Mouse (Mus musculus): ENCODE data around the gene Tnni3.

Tnni3 gene

DNA sequence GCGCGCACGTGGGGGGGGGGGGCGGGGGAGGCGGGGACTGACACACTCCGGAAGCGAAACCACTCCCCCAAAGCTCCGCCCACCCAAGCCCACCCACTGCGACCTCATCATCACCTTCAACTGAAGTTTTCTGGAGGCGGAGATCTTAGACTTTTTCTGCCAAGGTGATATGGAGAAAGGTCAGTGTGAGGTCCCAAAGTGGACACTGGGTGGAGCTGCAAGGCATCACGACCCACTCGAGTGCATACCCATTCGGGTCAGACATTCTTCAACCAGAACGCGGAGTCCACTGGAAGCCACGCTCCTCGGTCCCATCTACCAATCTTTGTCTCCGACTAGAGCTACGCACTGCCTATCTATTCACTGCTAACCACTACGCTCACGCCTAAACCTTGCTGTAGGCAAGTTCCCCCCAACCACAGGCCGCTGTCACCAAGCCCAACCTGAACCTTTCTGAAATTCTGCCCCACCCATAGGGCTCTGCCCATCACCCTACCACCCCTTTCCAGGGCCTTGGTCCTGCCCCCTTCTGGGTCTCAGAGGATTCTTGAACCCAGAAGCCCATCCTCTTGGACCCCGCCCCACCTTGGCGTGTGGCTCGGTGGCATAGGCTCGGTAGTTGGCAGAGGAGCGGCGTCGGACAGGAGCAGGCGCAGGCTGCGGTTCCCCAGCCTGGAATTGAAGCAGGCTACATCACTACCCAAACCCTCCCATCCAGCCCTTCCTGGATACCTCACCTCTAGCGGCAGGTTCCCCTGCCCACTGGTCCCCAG, 2.6 kb downstream of the Tnni3 start:
- ATAC-seq (ENCODE audit: low TSS enrichment): no peak

DNA sequence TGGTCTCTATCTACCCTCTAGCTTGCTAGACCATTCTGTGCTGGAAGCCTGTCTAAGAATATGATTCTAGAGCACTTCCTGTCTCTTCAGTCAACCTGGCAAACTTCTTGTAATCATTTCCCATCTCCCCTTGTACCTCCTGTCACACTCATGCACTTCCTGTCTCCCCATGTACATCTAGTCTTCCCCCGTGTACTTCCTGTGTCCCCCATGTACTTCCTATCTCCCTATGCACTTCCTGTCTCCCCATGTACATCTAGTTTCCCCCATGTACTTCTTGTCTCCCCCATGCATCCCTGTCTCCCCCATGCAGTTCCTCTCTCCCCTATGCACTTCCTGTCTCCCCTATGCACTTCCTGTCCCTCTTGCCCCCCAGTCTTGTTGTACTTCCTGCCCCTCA, 5.5 kb downstream of the Tnni3 start:
- ATAC-seq (ENCODE audit: low TSS enrichment): no peak

GRCm38 (mm10) chr7:4516332-4517050, 7.5 kb downstream of the Tnni3 start, which contains the start of gene Tnnt1:
Tnnt1 (minus strand) TSS chr7:4516382.
- no peak for ATAC-seq (ENCODE audit: low TSS enrichment)

GRCm38 (mm10) chr7:4515853-4516252, 8.2 kb downstream of the Tnni3 start:
- ATAC-seq (ENCODE audit: low TSS enrichment): no peak

GRCm38 (mm10) chr7:4513829-4514712, 10.0 kb downstream of the Tnni3 start:
- ATAC-seq (ENCODE audit: low TSS enrichment): no peak

DNA sequence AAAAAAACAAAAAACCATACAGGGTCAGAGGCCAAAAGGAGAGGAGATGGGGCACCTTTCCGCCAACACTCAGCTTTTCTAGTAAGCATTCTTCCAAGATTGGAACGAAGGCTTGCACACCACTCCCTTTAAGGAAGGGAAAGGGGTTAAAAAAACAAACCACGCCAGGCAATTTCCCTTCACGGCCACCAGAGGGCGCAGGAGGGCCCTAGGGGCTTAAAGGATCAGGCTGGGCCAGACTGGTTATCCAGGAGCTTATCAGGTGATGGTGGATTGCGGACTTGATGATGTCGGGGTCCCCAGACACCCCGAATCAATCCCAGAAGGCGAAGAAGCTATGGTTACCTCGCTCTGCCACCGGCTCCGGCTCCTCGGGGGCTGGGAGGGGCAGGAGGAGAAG, 10.8 kb downstream of the Tnni3 start:
- ATAC-seq (ENCODE audit: low TSS enrichment): no peak

DNA sequence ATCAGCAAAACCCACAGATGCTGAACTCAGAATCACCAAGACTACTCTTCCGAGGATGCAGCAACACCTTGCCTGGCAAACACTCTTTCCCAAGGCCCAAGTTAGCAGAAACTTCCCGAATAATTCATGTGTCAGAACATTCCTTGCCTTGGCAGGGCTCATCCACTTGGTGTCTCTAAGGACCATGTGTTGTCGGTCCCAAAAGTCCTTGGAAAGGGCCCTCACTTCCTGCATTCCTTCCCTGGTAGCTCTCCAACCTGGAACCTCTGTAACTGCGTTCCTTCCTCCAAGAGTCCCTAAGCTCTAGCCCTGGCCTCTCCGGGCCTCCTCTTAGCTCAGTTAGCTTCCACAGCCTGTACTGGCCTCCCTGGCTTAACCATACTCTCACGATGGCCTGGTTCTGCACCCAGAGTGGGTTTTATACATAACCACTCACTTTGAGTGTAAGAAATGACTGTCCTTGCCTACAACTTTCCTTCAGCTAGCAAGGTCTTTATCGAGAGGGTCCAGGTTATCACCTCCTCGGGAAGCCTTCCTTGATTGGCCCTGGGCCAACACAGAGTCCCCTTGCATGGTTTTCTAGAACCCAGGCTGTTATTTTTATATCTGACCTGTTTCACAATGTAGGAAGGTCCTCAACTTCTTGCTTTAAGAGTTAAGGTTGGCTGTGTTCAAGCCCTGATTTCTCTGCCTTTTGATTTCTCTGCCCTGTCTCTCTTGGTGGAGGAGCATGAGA, 12.4 kb downstream of the Tnni3 start:
- ATAC-seq (ENCODE audit: low TSS enrichment): no peak

- ATAC-seq (ENCODE audit: low TSS enrichment): 0 out of 2 replicates have a peak, but pooled peaks have one; percentile 40
Observed at GRCm38 (mm10) chr7:4509863-4510608, 14.0 kb downstream of the Tnni3 start.

- no peak for ATAC-seq (ENCODE audit: low TSS enrichment)
Observed at GRCm38 (mm10) chr7:4508739-4509116, 15.3 kb downstream of the Tnni3 start.

DNA sequence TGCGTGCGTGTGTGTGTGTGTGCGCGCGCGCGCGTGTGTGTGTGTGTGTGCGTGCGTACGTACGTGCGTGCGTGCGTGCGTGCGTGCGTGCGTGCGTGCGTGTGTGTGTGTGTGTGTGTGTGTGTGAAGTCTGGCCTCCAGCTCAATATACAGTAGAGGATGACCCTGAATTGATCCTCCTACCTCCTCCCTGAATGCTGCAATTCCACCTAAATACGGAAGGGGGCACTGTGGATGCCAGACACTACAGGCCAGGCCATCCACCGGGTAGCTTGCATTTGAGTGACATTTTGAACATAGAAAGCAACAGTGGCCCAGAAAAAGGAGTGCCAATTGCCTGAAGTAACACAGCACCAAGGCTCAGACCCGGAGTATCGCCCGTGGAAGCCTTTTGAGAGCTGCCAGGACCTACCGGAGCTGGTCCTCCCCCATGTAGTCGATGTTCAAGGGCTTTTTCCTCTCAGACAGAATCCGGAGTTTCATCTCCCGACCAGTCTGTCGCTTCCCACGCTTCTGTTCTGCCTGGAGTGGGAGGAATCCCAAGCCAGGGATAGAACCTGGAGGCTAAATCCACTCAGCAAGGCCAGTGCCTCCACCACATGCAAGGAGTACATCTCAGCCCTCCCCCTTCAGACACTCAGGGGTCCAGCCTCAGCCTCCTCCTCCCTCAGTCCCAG, 15.8 kb downstream of the Tnni3 start:
- peak; percentile 77 for ATAC-seq (ENCODE audit: low TSS enrichment)

GRCm38 (mm10) chr7:4507220-4507619, 16.8 kb downstream of the Tnni3 start:
- ATAC-seq (ENCODE audit: low TSS enrichment): no peak

DNA sequence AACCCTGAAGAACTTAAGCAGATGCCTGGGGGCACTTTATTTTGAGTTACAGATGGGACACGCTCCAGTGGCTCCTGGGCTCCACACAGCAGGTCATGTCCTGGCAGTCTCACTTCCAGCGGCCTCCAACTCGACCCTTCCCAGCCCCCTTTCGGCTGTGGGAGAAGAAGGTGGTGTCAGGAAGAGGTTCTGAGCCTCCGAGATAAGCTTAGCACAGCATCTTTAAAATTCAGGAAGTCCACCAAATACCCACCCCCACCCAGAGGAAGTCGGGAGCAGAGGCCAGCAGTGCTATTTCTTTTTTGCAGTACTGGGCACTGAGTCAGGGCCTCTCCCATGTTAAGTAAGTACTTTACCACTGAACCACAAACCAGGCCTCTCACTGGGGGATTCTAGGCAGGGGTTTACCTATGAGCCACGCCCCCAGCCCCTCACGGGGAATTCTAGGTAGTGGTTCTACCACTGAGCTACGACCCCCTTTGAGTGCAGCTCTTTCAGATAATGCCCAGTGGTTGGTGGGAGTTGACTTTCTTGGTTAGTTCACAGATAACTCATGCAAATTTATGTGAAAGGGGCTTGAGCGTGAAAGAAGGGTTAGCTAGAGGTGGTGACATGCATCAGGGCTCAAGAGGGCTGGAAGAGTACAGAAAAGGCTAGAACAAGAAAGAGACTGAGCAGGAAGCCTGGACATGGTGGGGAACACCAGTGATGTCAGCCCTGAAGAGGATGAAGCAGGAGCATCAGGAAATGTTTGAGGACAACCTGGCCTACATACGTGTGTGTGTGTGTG, 19.2 kb downstream of the Tnni3 start:
- no peak for ATAC-seq (ENCODE audit: low TSS enrichment)

DNA sequence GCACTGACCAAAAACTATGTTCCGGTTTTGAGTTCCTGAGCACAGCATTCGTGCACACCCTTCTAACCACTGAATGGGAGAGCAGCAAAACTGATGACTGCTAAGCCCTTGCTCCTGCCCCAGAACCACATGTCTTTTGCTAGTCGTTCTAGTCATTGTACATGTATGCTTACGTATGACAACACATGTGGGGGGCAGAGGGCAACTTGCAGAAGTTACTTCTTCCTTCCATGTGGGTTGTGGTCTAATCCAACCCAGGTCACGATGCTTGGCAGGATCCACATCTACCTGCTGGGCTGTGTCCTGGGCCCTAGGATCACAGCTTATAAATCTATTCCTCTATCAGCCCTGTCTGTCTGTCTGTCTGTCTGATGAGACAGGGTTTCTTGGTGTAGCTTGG, 20.2 kb downstream of the Tnni3 start:
- no peak for ATAC-seq (ENCODE audit: low TSS enrichment)

DNA sequence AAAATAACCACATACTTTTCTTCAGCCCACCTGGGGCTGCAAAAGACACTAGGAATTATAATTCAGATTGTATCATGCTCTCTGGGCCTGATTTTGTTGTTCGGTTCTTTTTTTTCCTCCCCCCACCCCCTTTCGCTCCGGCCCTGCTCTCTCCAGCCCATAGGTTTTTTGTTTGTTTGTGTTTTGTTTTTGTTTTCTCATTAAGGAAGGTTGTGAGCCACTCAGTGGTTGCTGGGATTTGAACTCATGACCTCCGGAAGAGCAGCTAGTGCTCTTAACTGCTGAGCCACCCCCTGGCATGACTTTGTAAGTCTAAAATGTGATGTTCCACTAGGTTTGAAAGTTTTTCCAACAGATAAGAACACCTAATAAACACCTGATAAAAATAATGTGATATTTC, 20.9 kb downstream of the Tnni3 start:
- ATAC-seq (ENCODE audit: low TSS enrichment): no peak

DNA sequence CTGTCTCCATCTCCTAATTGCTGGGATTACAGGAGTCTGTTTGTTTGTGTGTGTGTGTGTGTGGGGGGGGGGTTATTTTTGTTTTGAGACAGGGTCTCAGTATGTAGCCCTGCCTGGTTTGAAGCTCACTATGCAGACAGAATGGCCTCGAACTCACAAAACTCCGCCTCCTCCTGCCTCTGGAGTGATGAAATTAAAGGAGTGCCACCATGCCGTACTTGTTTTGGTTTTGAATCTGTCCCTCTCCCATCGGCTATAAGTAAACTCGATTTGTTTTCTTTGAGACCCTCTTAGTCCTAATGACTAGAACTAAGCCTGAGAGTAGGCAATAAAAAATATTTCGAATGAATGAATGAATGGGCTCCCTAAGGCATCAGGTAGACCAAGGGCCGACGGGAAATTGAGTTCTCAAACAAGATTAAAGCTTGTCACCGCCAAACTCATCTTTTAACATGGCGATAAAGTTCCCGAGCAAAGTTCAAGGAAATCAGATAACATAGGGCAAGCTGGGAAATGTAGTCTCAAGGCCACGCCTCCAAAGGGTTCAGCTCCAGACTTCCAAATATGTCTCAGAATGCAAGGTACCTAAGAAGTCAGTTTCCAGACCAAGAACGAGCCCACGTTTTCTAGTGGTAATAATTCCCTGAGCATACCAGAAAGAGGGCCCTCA, 21.5 kb downstream of the Tnni3 start:
- ATAC-seq (ENCODE audit: low TSS enrichment): peak; percentile 29

GRCm38 (mm10) chr7:4501558-4502397, 22.3 kb downstream of the Tnni3 start, which contains the start of gene Ppp1r12c:
Ppp1r12c (minus strand) TSS chr7:4501680.
- peak; percentile 87 for ATAC-seq (ENCODE audit: low TSS enrichment)

DNA sequence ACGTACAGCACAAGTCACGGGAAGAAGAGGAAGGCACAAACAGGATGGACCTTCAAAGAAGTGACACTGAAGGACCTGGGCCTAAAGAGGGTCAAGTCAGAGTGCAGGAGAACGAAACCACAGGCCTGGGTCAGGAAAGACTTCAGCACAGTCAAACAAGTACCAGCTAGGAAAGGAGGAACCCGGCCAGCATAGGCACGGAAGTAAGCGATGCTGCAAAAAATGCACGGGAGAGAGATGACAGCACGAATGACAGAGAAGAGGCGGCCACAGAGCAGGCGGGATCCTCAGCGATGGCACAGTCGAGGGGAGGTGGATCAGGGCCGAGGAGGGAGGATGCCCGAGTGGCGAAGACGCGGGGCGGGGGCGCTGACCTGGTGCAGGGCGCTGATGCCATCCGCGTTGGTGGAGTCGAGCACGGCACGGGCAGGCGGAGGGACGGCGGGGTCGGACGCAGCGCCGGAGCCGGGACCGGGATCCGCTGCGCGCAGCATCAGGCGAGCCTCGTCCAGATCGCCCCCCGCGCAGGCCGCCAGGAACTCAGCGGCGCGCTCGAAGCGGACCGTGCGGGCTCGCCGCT, 23.0 kb downstream of the Tnni3 start:
- peak; percentile 27; the same call in 1 of the 2 replicates for ATAC-seq (ENCODE audit: low TSS enrichment)
